Mouse (Mus musculus) E14TG2a.4 (cell line): ENCODE measurements around the gene A730049H05Rik.

Experiments
- H3K27me3 ChIP-seq: 2 replicates; pipeline ENCODE4 v1.6.1; 2014; ENCODE audit warnings: low read length, control low read depth; ENCODE audit not compliant: insufficient read depth
- H3K36me3 ChIP-seq: 2 replicates; pipeline ENCODE4 v1.6.1; 2014; ENCODE audit warnings: low read length, control low read depth; ENCODE audit not compliant: insufficient read depth
- H3K4me1 ChIP-seq: replicated peaks from 2 replicates; pipeline ENCODE4 v1.6.1; 2014; ENCODE audit warnings: low read depth, low read length, control low read depth
- H3K4me3 ChIP-seq: replicated peaks from 2 replicates; pipeline ENCODE4 v1.5.1; 2014; ENCODE audit warnings: mild to moderate bottlenecking, low read length
- H3K9me3 ChIP-seq: 2 replicates; pipeline ENCODE4 v1.6.1; 2014; ENCODE audit warnings: low read length, control low read depth
- CTCF ChIP-seq: conservative IDR thresholded peaks from 2 replicates; pipeline ENCODE4 v1.5.1; 2014; ENCODE audit warnings: low read length
- NANOG ChIP-seq: IDR thresholded peaks from 2 replicates; pipeline ENCODE4 v1.6.1; 2014; ENCODE audit warnings: borderline replicate concordance, low read length, mixed read lengths
- POU5F1 ChIP-seq: IDR thresholded peaks from 2 replicates; pipeline ENCODE4 v1.6.1; 2014; ENCODE audit warnings: low read length, borderline replicate concordance

A730049H05Rik gene

DNA sequence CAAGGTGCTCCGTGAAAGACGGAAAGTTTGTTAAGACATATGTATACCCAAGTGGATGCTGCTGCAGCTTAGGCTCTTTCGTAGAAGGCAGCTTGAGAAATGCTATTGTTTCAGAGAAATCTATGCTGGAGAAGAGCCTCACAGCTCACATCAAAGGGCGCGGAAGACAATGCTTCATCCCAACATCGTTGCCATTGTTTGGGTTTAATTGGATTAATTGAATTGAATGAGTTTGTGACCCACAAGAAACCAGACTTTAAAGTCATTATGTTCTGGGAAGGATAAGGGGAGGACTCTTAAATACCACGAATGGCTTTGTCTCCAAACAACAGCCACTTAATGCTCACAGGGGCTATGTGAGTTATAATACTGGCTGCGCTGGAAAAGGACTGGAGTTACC lies 1.4 kb downstream of the A730049H05Rik start:
- no peaks in the 10 kb centered on the region for H3K36me3 ChIP-seq
- H3K9me3 ChIP-seq, result no peaks in the 10 kb centered on the region
- peaks cover 26% of the 10 kb centered on the region for H3K4me1 ChIP-seq
- H3K4me3 ChIP-seq, result no peak overlapping the region
- no peaks in the 10 kb centered on the region for H3K27me3 ChIP-seq
- TF ChIP-seq NANOG, result no peak
- no peak for TF ChIP-seq CTCF
- no peak for TF ChIP-seq POU5F1

- Histone ChIP-seq H3K4me1 (peaks cover 6% of the 10 kb centered on the region), H3K4me3 (no peak overlapping the region), H3K27me3 (no peaks in the 10 kb centered on the region), H3K9me3 (no peaks in the 10 kb centered on the region), H3K36me3 (no peaks in the 10 kb centered on the region)
- TF ChIP-seq NANOG (no peak), POU5F1 (no peak), CTCF (no peak)
These were observed 5.3 kb downstream of the A730049H05Rik start for GRCm38 (mm10) chr6:92821606-92822005.

GRCm38 (mm10) chr6:92822006-92822405 lies 5.7 kb downstream of the A730049H05Rik start:
- Histone ChIP-seq H3K4me1 (peaks cover 6% of the 10 kb centered on the region), H3K9me3 (no peaks in the 10 kb centered on the region), H3K27me3 (no peaks in the 10 kb centered on the region), H3K36me3 (no peaks in the 10 kb centered on the region), H3K4me3 (no peak overlapping the region)
- no peak for TF ChIP-seq POU5F1
- no peak for TF ChIP-seq NANOG
- TF ChIP-seq CTCF, result no peak

GRCm38 (mm10) chr6:92823991-92824390 lies 7.7 kb downstream of the A730049H05Rik start:
- no peaks in the 10 kb centered on the region for H3K36me3 ChIP-seq
- H3K4me1 ChIP-seq, result peaks cover 18% of the 10 kb centered on the region
- TF ChIP-seq CTCF (no peak), NANOG (no peak), POU5F1 (no peak)
- no peak overlapping the region for H3K4me3 ChIP-seq
- H3K9me3 ChIP-seq, result no peaks in the 10 kb centered on the region
- H3K27me3 ChIP-seq, result no peaks in the 10 kb centered on the region

DNA sequence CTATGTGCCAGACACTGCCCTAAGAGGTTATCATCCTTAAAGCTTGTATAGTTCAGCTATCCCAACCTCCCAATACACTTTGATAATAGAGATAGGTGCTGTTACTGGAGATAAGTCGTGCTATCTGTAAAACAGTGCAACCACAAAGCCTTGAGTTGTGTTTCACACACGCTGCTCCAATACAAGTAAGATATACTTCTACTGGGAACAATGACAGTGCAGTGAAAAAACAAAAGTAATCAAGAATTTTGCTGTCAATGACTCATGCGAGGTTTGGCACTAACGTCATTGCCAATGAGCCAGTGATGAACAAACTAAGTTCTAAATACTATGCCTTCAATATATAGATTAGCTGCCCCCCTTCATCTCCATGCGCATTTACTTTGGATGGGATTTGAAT lies 10.3 kb downstream of the A730049H05Rik start:
- Histone ChIP-seq H3K9me3 (no peaks in the 10 kb centered on the region), H3K4me1 (peaks cover 18% of the 10 kb centered on the region), H3K36me3 (no peaks in the 10 kb centered on the region), H3K4me3 (no peak overlapping the region), H3K27me3 (no peaks in the 10 kb centered on the region)
- TF ChIP-seq CTCF (no peak), POU5F1 (no peak), NANOG (no peak)

DNA sequence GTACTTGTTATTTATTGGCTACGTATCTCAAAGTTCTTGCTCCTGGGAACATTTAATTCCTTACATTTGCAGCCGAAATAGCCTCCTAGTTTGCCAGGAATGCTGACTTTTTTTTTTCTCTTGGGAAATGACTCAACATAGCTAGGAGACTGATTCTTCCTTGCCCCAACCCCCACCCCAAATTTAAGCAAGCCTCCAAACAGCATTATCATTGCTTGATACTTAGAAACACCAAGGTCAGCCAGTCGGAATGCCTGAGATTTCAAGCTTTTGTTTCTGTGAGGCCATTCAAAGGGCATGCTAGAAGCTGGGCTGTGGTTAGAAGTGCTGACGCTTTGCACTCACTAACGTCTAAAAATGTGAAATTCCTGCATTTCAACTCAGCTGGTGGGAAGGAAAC lies 11.1 kb downstream of the A730049H05Rik start:
- Histone ChIP-seq H3K4me3 (no peak overlapping the region), H3K27me3 (no peaks in the 10 kb centered on the region), H3K9me3 (no peaks in the 10 kb centered on the region), H3K4me1 (peaks cover 18% of the 10 kb centered on the region), H3K36me3 (no peaks in the 10 kb centered on the region)
- TF ChIP-seq NANOG, result peak; percentile 35; the same call in 1 of the 2 replicates
- TF ChIP-seq CTCF, result no peak
- TF ChIP-seq POU5F1, result no peak

GRCm38 (mm10) chr6:92829148-92829547 lies 12.9 kb downstream of the A730049H05Rik start:
- no peaks in the 10 kb centered on the region for H3K36me3 ChIP-seq
- no peaks in the 10 kb centered on the region for H3K27me3 ChIP-seq
- H3K4me3 ChIP-seq, result no peak overlapping the region
- peaks cover 18% of the 10 kb centered on the region for H3K4me1 ChIP-seq
- TF ChIP-seq CTCF, result no peak
- TF ChIP-seq NANOG, result no peak
- TF ChIP-seq POU5F1, result no peak
- no peaks in the 10 kb centered on the region for H3K9me3 ChIP-seq

- no peak for TF ChIP-seq POU5F1
- no peak for TF ChIP-seq NANOG
- TF ChIP-seq CTCF, result no peak
- Histone ChIP-seq H3K36me3 (no peaks in the 10 kb centered on the region), H3K4me3 (no peak overlapping the region), H3K9me3 (no peaks in the 10 kb centered on the region), H3K4me1 (peaks cover 18% of the 10 kb centered on the region), H3K27me3 (no peaks in the 10 kb centered on the region)
These were observed 14.8 kb downstream of the A730049H05Rik start for GRCm38 (mm10) chr6:92831106-92831505.

- Histone ChIP-seq H3K27me3 (no peaks in the 10 kb centered on the region), H3K36me3 (no peaks in the 10 kb centered on the region), H3K4me1 (peaks cover 66% of the 10 kb centered on the region), H3K4me3 (no peak overlapping the region), H3K9me3 (no peaks in the 10 kb centered on the region)
- TF ChIP-seq CTCF (no peak), NANOG (no peak), POU5F1 (no peak)
These were observed 25.7 kb downstream of the A730049H05Rik start for GRCm38 (mm10) chr6:92842000-92842399.
